Mouse (Mus musculus) C2C12 (cell line): ENCODE measurements around the gene Tbck. TPM values are rescaled to one million over a fixed set of nuclear protein-coding genes. Genes with fewer than 3 reads are reported as not detected.

Experiments used
- H3K27me3 ChIP-seq: one replicate; pipeline ENCODE4 v1.6.1; 2011; ENCODE audit not compliant: control insufficient read depth, insufficient read depth, insufficient read length
- H3K36me3 ChIP-seq: one replicate; pipeline ENCODE4 v1.6.1; 2011; ENCODE audit not compliant: control insufficient read depth, insufficient read depth
- H3K4me3 ChIP-seq: one replicate; pipeline ENCODE4 v1.5.1; 2011; ENCODE audit warnings: mild to moderate bottlenecking, control low read depth; ENCODE audit not compliant: poor library complexity, insufficient read depth, severe bottlenecking
- H3K79me2 ChIP-seq: one replicate; pipeline ENCODE4 v1.6.1; 2011; ENCODE audit not compliant: control insufficient read depth, insufficient read depth
- H3K79me3 ChIP-seq: one replicate; pipeline ENCODE4 v1.6.1; 2011; ENCODE audit warnings: low read depth, control low read depth
- H3ac ChIP-seq: one replicate; pipeline ENCODE3; 2011; ENCODE audit warnings: low read depth; ENCODE audit not compliant: control insufficient read depth, insufficient read length
- CEBPB ChIP-seq: IDR thresholded peaks from one replicate; pipeline ENCODE4 v1.6.1; 2011; ENCODE audit warnings: low read depth, mild to moderate bottlenecking, control low read depth, moderate library complexity
- CTCF ChIP-seq: IDR thresholded peaks from one replicate; pipeline ENCODE4 v1.5.1; 2011; ENCODE audit not compliant: control insufficient read depth, insufficient read depth, insufficient read length
- FOSL1 ChIP-seq: IDR thresholded peaks from one replicate; pipeline ENCODE4 v1.8.0; 2011; ENCODE audit warnings: mild to moderate bottlenecking, low read length; ENCODE audit not compliant: poor library complexity, insufficient read depth, severe bottlenecking
- MAX ChIP-seq: IDR thresholded peaks from one replicate; pipeline ENCODE4 v1.6.1; 2011; ENCODE audit warnings: mild to moderate bottlenecking, control low read depth
- MYOD1 ChIP-seq: IDR thresholded peaks from one replicate; pipeline ENCODE4 v1.6.1; 2011; ENCODE audit warnings: low read depth; ENCODE audit not compliant: control insufficient read depth, insufficient read length
- MYOG ChIP-seq: IDR thresholded peaks from one replicate; pipeline ENCODE4 v1.6.1; 2011; ENCODE audit not compliant: control insufficient read depth, insufficient read length; ENCODE audit errors: extremely low read depth
- USF1 ChIP-seq: IDR thresholded peaks from one replicate; pipeline ENCODE4 v1.6.1; 2011; ENCODE audit warnings: low read depth, mild to moderate bottlenecking, control low read depth, moderate library complexity
- polyA plus RNA-seq: library from polyadenylated mRNA; unstranded; fragments of >200 nt; fragmentation: generic; extraction: Trizol; gene quantifications from one replicate; pipeline ENCODE4 v1.2.1, GENCODE M21; 2012; ENCODE audit warnings: missing spikeins

Tbck gene
- polyA plus RNA-seq, 1 experiment: 2.5 TPM

DNA sequence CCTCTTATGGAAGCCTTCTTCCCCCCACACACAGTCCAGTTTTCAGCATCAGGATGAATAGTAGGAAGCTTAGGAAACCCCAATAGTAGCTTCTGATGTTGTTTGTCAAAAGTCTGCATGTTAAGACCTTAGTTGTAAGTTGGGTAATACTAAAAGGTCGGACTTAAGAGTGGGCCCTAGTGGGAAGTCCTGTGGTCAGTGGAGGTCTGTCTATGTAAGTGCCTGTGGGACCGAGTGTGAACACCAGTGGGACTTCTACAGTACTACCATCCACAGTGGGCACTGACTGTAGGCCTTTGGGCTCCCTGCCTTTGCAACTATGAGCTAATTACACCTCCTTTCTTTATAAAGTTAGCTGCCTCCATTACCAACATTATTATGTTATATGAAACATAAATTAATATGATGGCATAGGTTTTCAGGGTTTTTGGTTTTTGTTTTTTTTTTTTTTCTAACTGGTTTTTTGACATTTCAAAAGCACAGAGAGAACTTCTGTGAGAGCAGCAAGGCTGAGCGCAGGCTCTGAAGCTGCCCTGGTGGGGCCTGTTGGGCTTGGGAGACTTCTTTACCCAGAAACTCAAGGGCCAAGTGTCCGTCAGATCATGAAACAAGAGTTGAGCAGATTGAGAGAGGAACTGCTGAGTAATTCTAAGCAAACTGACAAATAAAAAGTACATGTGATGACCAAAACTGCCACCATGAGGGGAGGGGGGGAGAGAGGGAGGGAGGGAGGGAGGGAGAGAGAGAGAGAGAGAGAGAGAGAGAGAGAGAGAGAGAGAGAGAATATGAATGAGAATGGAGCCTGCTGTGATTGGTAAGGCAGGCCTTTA lies 131.8 kb downstream of the Tbck start:
- no peaks in the 10 kb centered on the region for H3K79me3 ChIP-seq
- no peaks in the 10 kb centered on the region for H3K36me3 ChIP-seq
- no peak overlapping the region for H3ac ChIP-seq
- TF ChIP-seq FOSL1 (no peak), USF1 (no peak), CTCF (no peak), MAX (no peak), CEBPB (no peak), MYOG (no peak), MYOD1 (no peak)
- H3K27me3 ChIP-seq: no peaks in the 10 kb centered on the region
- H3K4me3 ChIP-seq: no peak overlapping the region
- H3K79me2 ChIP-seq: no peaks in the 10 kb centered on the region

DNA sequence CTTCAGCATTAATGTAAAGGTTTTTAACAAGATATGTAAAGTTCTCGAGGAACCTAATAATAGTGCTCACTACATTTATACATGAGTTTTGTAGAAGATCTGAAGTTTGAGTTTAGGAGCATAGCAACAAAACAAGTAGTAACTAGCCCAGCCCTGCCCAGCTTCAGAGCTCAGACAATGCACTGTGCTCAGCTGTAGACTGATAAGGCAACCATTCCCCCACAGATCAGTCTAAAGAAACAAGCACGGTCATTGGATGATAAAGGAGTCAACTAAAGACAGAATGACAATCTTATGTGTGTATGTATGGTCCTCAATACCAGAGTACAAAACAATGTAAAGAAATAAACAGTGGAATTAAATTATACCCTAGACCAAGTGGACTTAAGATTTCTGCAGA lies 135.5 kb downstream of the Tbck start:
- Histone ChIP-seq H3K36me3 (no peaks in the 10 kb centered on the region), H3K79me3 (no peaks in the 10 kb centered on the region), H3K79me2 (no peaks in the 10 kb centered on the region), H3K27me3 (no peaks in the 10 kb centered on the region), H3K4me3 (no peak overlapping the region), H3ac (no peak overlapping the region)
- TF ChIP-seq CEBPB (no peak), CTCF (no peak), FOSL1 (no peak), MYOG (no peak), USF1 (no peak), MYOD1 (no peak), MAX (no peak)

DNA sequence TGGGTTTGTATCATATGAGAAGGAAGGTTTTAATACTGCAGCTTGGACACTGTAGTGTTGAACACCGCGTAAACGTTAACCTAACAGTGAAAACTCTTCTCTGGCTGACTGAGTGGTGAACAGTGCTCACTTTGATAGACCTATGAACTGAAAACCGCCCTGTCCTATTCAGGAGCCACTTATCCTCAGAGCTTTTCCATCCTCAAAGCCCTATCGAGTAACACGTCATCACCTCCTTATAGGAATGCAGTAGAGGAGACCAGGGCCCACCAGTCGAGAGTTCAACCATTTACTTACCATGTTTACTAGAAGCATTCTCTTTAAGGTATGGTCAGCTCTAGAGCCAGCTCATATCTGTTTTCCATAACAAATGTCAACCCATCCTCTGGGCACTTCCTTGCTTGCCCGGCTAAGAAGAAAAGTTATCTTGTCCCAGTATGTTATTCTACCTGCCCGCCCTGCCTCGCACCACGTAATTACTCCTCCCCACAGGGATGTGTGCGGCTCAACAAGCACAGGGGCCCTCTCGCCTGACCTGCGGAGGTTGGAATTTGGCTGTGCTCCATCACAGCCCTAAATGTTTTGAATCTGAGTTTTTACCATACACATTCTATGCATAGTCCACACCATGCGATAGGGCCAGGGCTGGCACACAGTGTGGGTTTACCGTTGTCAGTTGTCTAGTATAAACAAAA lies 147.4 kb downstream of the Tbck start:
- Histone ChIP-seq H3K27me3 (no peaks in the 10 kb centered on the region), H3K79me2 (no peaks in the 10 kb centered on the region), H3K79me3 (no peaks in the 10 kb centered on the region), H3ac (no peak overlapping the region), H3K4me3 (no peak overlapping the region), H3K36me3 (peaks cover 7% of the 10 kb centered on the region)
- TF ChIP-seq MYOD1: no peak
- TF ChIP-seq USF1: no peak
- TF ChIP-seq CEBPB: no peak
- no peak for TF ChIP-seq MYOG
- TF ChIP-seq FOSL1: no peak
- no peak for TF ChIP-seq CTCF
- no peak for TF ChIP-seq MAX

DNA sequence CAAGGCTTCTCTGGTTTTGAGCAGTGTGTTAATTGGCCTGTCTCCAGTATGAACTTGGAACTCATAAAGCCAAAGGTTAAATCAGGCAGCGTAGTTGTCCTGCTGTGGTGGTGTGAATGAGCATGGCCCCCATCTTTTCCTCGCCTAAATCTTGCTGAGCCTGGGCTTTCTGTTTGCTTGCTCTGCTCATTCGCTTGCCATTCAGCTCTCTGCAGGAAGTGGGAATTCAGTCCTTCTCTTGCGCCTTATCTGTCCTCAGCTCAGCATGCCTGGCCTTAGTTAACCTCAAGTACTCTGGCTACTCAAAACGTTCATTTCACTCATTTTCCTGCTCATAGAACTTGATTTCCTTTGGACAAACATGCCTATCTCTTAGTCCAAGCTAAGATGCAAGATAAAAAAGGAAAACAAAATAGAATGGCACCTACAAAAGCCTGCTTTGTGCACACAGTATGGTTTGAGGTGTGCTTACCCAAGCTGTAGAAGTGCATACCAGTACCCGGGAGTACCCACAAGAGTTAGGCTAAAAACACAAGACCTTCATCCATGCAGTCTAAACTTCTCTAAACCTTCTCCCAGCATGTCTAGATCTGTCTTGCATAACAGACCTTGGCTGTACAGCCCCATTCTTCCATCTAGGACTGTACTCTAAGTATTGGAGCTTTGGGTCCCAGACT lies 151.3 kb downstream of the Tbck start:
- H3K27me3 ChIP-seq: no peaks in the 10 kb centered on the region
- H3K79me2 ChIP-seq: no peaks in the 10 kb centered on the region
- H3ac ChIP-seq: no peak overlapping the region
- no peak for TF ChIP-seq MYOG
- no peak for TF ChIP-seq CEBPB
- TF ChIP-seq FOSL1: no peak
- no peak for TF ChIP-seq CTCF
- TF ChIP-seq MYOD1: no peak
- no peak for TF ChIP-seq MAX
- TF ChIP-seq USF1: no peak
- H3K36me3 ChIP-seq: peaks cover 7% of the 10 kb centered on the region
- H3K79me3 ChIP-seq: no peaks in the 10 kb centered on the region
- H3K4me3 ChIP-seq: no peak overlapping the region

DNA sequence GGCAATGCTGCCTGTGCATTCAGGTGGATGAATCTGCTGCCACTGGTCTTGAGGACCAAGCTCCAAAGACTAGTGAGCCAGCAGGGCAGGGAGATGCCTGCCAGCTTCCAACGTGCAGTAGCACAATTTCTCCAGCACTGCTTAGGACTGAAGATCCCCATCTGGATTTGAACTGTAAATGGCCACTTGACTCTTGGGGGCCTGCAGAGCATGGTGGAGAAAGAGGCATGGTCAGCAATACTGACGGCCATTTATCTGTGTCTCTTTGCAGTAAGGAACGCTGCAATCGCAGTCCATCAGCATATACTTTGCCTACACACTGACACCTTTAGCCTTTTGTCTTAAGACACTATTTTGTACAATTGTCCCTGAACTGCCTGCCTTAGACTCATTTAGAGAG lies 153.2 kb downstream of the Tbck start:
- H3K79me2 ChIP-seq: no peaks in the 10 kb centered on the region
- H3ac ChIP-seq: no peak overlapping the region
- TF ChIP-seq MAX: no peak
- no peak for TF ChIP-seq CTCF
- TF ChIP-seq CEBPB: no peak
- no peak for TF ChIP-seq USF1
- no peak for TF ChIP-seq MYOG
- H3K36me3 ChIP-seq: peaks cover 7% of the 10 kb centered on the region
- H3K79me3 ChIP-seq: no peaks in the 10 kb centered on the region
- H3K27me3 ChIP-seq: no peaks in the 10 kb centered on the region
- H3K4me3 ChIP-seq: no peak overlapping the region
